Mouse (Mus musculus): Measurements from ENCODE around the gene Gm9887.

The Gm9887 gene

DNA sequence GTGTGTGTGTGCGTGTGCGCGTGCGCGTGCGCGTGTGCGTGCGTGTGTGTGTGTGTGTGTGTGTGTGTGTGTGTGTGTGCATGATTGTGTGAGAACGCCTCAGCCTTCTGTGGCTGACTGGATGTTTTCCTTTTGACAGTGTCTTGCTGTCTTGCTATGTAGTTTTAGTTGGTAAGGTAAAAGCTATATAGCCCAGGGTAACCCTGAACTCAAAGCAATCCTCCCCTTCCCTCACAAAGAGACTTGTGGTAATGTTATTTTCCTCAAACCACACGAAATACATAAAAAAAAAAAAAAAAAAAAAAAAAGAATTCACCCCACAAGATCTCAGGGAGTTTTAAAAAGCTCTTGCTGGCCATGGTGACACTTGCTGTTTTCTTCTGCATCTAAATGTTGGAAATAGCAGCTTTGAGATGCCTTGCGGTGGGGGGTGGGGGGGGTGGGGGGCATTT lies 14.0 kb upstream of the Gm9887 start:
- 70% methylated on average over 12 of the region's 12 CpGs for WGBS

GRCm38 (mm10) chr12:69385542-69386280 lies 13.5 kb upstream of the Gm9887 start:
- 57% methylated on average over 6 of the region's 6 CpGs for WGBS

DNA sequence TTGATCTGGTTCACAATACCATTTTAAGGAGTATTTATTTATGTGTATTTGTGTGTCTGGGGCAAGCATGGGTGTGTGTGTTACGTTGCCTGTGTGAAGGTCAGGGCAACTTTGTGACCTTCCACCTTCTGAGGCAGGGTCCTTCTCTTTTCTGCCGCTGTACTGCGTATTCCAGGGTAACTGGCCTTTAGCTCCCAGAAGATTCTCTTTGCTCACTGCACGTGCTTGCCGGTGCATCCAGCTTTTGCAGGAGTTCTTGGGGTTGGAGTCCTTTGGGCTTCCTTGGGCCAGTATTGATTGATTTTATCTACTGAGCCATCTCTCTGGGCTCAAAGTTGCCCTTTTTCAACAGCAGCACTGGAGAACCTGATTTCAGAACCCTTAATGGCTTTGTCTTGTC lies 12.3 kb upstream of the Gm9887 start:
- 88% methylated on average over 5 of the region's 5 CpGs for WGBS

DNA sequence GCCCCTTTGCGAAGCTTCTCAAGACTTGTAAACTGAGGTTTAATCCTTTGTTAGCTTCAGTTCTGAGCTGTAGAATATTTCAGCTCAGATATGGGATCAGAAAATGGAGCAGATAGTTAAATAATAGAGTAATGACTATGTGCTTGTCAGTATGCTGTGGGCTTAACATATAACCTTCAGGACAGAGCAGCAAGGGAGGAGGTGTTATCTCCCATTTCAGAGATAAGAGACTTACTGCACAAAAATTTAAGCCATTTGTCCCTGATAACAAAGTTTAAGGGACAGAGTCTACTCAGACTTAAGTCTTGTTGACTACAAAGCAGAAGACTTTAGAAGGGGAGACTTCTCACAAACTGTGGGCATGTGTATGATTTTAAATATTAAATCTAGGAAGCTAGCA lies 10.6 kb upstream of the Gm9887 start:
- WGBS, result 92% methylated on average over 1 of the region's 1 CpGs

- 88% methylated on average over 11 of the region's 11 CpGs for WGBS
Observed at GRCm38 (mm10) chr12:69378558-69379454, 6.5 kb upstream of the Gm9887 start.

GRCm38 (mm10) chr12:69377636-69378035 lies 5.4 kb upstream of the Gm9887 start:
- WGBS, result 94% methylated on average over 6 of the region's 6 CpGs

GRCm38 (mm10) chr12:69377188-69377587 lies 4.9 kb upstream of the Gm9887 start:
- 75% methylated on average over 1 of the region's 1 CpGs for WGBS

DNA sequence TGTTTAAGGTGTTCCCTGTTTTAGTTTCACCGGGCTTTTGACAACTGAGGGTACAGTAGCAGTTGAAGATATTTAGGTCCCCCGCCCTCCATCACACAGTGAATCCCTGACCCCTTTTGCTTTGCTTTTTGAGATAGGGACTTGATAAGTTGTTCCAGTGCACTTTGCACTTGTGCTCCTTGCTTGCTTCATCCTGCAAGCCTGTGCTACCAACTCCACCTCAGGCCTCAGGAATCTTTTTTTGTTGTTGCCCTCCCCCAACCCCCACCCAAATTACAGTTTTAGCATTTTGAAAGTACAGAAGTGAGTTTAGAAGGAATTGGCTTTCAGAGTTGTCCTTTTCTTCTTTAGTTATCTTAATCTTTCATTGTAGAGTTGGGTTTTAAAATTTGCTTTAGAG lies 3.9 kb upstream of the Gm9887 start:
- 79% methylated on average over 2 of the region's 2 CpGs for WGBS

GRCm38 (mm10) chr12:69373850-69374766 lies 1.9 kb upstream of the Gm9887 start:
- WGBS, result 33% methylated on average over 11 of the region's 11 CpGs

GRCm38 (mm10) chr12:69372731-69373331 lies 573 bp upstream of the Gm9887 start:
- WGBS, result under 1% methylated on average over 42 of the region's 42 CpGs

DNA sequence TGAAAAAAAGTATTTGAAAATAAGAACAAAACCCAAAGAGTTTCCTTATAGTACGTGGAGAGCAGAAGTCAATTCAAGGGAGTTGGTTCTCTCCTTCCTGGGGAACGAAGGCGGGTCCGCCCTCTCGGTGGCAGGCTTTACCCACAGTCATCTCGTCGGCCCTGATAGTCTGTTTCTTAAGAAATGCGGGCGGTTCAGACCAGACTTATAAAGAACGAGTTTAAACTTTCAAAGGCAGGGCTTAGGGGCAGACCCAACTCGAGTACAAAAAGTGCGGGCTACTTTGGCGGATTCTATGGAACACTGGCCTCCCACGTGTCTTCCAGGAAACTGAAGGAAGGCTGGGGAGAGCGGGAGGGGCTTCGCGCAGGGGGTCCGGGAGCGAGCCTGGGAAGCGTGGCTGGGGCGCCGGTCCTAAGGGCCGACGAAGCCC lies 821 bp downstream of the Gm9887 start:
- WGBS, result under 1% methylated on average over 24 of the region's 24 CpGs

DNA sequence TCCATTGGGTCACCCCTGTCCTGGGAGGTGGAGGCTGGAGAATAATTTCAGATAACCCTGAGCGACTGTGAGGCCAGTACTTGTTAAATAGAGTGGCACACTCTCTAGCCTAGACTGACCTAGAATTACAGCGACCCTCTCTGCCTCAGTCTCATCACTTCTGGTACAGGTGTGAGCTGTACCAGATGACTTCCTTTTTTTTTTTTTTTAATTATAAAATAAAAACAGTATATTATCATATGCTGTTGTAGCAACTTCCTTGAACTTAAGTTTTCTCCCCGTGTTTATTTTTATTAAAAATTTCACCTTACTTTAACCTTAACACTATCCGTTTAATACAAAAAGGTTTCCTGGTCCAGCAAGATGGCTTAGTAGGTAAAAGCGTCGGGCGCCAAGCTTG lies 1.3 kb downstream of the Gm9887 start:
- 14% methylated on average over 7 of the region's 7 CpGs for WGBS

DNA sequence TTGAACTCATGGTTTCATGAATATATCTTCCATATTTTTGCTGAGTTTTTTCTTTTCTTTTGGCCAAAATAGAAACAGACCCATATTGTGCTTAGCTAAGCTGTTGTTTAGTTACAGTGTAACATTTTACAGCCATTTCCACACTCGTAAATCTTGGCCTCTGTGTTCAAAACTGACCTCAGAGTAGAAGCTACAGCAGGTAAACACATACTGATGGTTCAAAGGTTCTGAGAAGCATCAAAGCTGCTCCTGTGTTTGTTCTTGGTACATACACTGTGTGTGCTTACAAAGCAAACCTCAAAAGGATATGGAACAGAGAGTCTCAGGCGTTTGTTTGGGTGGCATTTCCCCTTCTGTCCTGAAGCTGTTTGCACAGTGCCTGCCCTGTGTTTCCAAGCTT lies 4.7 kb downstream of the Gm9887 start:
- 74% methylated on average over 2 of the region's 2 CpGs for WGBS

- WGBS, result 79% methylated on average over 7 of the region's 7 CpGs
Observed at GRCm38 (mm10) chr12:69365757-69366156, 6.5 kb downstream of the Gm9887 start.

GRCm38 (mm10) chr12:69363899-69364762 lies 8.1 kb downstream of the Gm9887 start:
- WGBS, result 3% methylated on average over 32 of the region's 32 CpGs

GRCm38 (mm10) chr12:69363110-69363509 lies 9.1 kb downstream of the Gm9887 start:
- WGBS, result 88% methylated on average over 7 of the region's 7 CpGs

DNA sequence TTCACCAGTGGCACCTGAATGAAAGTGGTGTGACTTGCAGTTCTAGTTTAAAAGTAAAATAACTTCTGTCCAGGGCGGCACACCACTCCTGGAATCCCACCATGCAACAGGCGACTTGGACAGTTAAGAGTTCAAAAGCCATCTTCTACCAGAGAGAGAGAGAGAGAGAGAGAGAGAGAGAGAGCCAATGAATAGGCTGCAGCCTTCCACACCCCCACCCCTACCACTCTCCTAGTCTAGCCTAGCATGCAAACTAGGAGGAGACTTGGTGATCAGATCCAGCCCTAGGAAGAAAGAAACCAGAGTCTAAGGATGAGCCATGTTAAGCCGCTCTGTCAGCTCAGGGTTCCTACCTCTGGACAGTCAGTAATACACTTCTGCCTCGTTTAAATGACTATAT lies 9.9 kb downstream of the Gm9887 start:
- 62% methylated on average over 4 of the region's 4 CpGs for WGBS

- 8% methylated on average over 10 of the region's 10 CpGs for WGBS
Observed at GRCm38 (mm10) chr12:69361919-69362318, 10.3 kb downstream of the Gm9887 start.

DNA sequence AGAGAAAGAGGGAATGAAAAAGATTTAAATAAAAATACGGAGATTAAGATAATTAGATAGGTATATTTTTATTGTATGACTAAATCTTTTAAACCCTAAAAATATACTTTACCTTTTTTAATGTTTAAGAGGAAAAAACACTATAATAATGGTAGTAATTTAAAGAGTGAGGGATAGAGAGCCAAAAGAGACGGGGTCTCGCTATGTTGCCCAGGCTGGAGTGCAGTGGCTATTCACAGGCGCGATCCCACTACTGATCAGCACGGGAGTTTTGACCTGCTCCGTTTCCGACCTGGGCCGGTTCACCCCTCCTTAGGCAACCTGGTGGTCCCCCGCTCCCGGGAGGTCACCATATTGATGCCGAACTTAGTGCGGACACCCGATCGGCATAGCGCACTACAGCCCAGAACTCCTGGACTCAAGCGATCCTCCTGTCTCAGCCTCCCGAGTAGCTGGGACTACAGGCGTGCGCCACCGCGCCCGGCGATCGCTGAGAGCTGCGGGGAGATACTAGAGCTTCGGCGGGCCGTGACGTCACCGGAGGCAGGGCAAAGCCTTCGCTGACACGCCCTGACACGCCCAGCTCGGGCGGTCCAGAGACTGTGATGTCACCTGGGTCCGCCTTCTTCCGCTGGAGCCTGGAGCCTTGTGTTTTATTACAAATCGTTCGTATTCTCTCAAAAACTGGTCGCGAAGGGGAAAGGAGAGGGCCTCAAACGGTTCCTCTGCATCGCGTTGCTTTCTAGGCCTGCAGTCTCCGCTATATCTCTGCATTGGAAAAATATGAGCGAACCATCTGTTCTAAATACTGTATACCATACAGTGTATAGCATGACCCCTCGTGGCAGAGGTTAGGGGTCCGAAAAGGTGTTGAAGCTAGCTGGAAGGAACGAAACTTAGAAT lies 11.0 kb downstream of the Gm9887 start:
- WGBS, result under 1% methylated on average over 42 of the region's 50 CpGs
